Mouse (Mus musculus) megakaryocyte, embryonic 14.5 days (primary cell): Measurements from ENCODE around the gene Olfr689.

ENCODE experiments used
- FLI1 ChIP-seq: IDR thresholded peaks from 2 replicates; pipeline ENCODE4 v1.6.1; 2012; ENCODE audit warnings: low read length, inconsistent platforms, mixed read lengths
- GATA1 ChIP-seq: IDR thresholded peaks from 3 replicates; pipeline ENCODE4 v1.6.1; 2012; ENCODE audit warnings: mixed read lengths, low read length, inconsistent platforms, borderline replicate concordance

GRCm38 (mm10) chr7:105310865-105311264 lies at the start of gene Olfr689:
- TF ChIP-seq GATA1 (no peak), FLI1 (no peak)
